ENCODE assay signal across 16 mouse cellular contexts in the genomic region with DNA sequence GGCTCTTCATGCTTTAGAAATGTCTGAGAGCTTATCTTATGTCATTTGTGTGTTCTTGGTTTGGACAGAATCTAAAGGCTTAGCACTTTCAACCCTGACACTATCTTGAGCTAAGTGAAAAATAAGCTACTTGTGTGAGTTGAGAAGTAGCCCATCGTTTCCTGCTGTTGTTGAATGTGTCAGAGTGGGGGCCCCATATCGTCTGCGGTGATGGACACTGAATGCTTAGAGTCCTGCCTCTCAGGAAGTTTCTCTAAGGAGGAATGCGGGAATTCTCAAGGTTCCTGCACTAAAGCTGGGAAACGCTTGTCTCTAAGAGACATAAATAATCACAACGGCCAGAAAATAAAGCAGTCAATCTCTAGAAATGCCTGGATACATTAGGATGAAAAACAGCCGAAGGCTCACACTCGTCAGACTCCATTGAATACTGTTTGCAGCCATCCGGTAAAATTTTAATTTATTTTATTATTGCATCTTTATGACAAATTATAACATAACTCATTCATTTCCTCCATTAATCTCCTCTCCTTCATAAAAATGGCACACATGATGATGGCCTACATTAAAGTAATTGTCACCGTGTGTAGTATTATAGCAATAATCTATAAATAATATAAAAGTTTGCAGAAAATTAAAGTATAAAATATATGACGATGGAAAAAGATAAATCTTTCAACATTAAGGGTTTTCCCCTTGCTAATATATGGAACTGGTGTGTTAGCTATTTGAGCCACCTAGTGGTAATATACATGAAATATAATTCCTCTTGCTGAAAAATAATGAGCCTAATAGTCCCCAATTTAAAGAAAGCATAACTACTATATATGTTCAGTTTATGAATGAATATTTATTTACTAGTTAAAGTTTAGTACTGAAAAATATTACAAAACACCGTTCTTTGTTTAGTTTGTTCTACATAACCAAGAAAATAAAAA.
A peak's percentile ranks its signal among the peaks of the same experiment; 100 is the strongest.
DNase-seq lines count a peak whose midpoint lies in the region; ATAC-seq and TF ChIP-seq lines count a peak whose summit lies in the region.
"Had no signal": no experiment of that assay in that cellular context is flagged by ENCODE, and none has a peak within 500 bp of the region (broad histone marks: within the 10 kb centered on the region; RNA-seq: fewer than 3 reads in every experiment).

No protein-coding gene starts in this region.

- no peak for TF ChIP-seq EP300 in MEL (IDR thresholded peaks at IDR 0.05; ENCODE audit: low read depth in 1 of 2, low read length in 2 of 2)

- no peak overlapping the region for H3K27ac ChIP-seq in intestine, postnatal 0 days (ENCODE audit: low read depth, low read length)
- no peak overlapping the region for H3K27ac ChIP-seq in intestine, embryonic 15.5 days
- no peak overlapping the region for H3K27ac ChIP-seq in lung, embryonic 14.5 days (ENCODE audit: low read depth)
- no peak overlapping the region for H3K27ac ChIP-seq in MEL (ENCODE audit: control insufficient read depth, low read depth, low read length)
- H3K27ac ChIP-seq: embryonic facial prominence, embryonic 13.5 days; forebrain, embryonic 15.5 days; limb, embryonic 10.5 days had no signal

- no peak overlapping the region for H3K4me3 ChIP-seq in intestine, postnatal 0 days (ENCODE audit: low read depth, low read length)
- no peak overlapping the region for H3K4me3 ChIP-seq in intestine, embryonic 15.5 days (replicated peaks)
- no peak overlapping the region for H3K4me3 ChIP-seq in lung, embryonic 14.5 days (ENCODE audit: low read depth, low read length)
- no peak overlapping the region for H3K4me3 ChIP-seq in lung, adult 2 months (replicated peaks; ENCODE audit: extremely low read depth, low read depth, low read length)
- no peak overlapping the region for H3K4me3 ChIP-seq in MEL (ENCODE audit: control insufficient read depth in 1 of 2, insufficient read depth in 1 of 2, low read depth in 2 of 2, low read length in 2 of 2)
- H3K4me3 ChIP-seq: embryonic facial prominence, embryonic 13.5 days; forebrain, embryonic 15.5 days; limb, embryonic 10.5 days had no signal

- no peak overlapping the region for H3K4me2 ChIP-seq in intestine, postnatal 0 days (replicated peaks; ENCODE audit: low read depth)
- no peak overlapping the region for H3K4me2 ChIP-seq in intestine, embryonic 15.5 days (replicated peaks)
- no peak overlapping the region for H3K4me2 ChIP-seq in lung, embryonic 14.5 days
- H3K4me2 ChIP-seq: embryonic facial prominence, embryonic 13.5 days; forebrain, embryonic 15.5 days had no signal

- H3K9ac ChIP-seq in intestine, postnatal 0 days (ENCODE audit: low read depth, low read length) = no peak overlapping the region
- no peak overlapping the region for H3K9ac ChIP-seq in intestine, embryonic 15.5 days
- H3K9ac ChIP-seq in lung, embryonic 14.5 days = no peak overlapping the region
- no peak overlapping the region for H3K9ac ChIP-seq in MEL (ENCODE audit: control insufficient read depth, low read depth, low read length, poor library complexity, severe bottlenecking)
- H3K9ac ChIP-seq: embryonic facial prominence, embryonic 13.5 days; forebrain, embryonic 15.5 days had no signal

- H3K27me3 ChIP-seq in intestine, postnatal 0 days (replicated peaks; ENCODE audit: control insufficient read depth, insufficient read depth, low read length) = no peaks in the 10 kb centered on the region
- no peaks in the 10 kb centered on the region for H3K27me3 ChIP-seq in intestine, embryonic 15.5 days (replicated peaks)
- no peaks in the 10 kb centered on the region for H3K27me3 ChIP-seq in lung, embryonic 14.5 days (ENCODE audit: insufficient read depth, low read length)
- H3K27me3 ChIP-seq in MEL (ENCODE audit: control insufficient read depth in 1 of 2, insufficient read depth in 2 of 2, low read length in 2 of 2) = no peaks in the 10 kb centered on the region
- H3K27me3 ChIP-seq: embryonic facial prominence, embryonic 13.5 days; forebrain, embryonic 15.5 days had no signal

- TF ChIP-seq CTCF in intestine, postnatal 0 days (IDR thresholded peaks at IDR 0.05; ENCODE audit: low read depth) = peak; percentile 45
- TF ChIP-seq CTCF in lung, embryonic 14.5 days (IDR thresholded peaks at IDR 0.05; ENCODE audit: low read depth) = peak; percentile 43
- no peak for TF ChIP-seq CTCF in lung, adult 2 months (IDR thresholded peaks at IDR 0.05; ENCODE audit: insufficient read depth, low read length)
- peak in 1 of 3 experiments; percentile 44; a peak in 2 of 6 replicates for TF ChIP-seq CTCF in MEL (IDR thresholded peaks at IDR 0.05 in 2 of 3, conservative IDR thresholded peaks at IDR 0.05 in 1 of 3; ENCODE audit: control insufficient read depth in 1 of 3, insufficient read depth in 1 of 3, low read depth in 2 of 3, low read length in 3 of 3, poor library complexity in 1 of 3, severe bottlenecking in 1 of 3)

- no peak for TF ChIP-seq POLR2A in lung, adult 2 months (IDR thresholded peaks at IDR 0.05; ENCODE audit: borderline replicate concordance, extremely low read depth, low read depth, low read length)
- TF ChIP-seq POLR2A in MEL (IDR thresholded peaks at IDR 0.05; ENCODE audit: control insufficient read depth in 1 of 2, insufficient read depth in 1 of 2, low read depth in 1 of 2, low read length in 2 of 2, poor library complexity in 1 of 2) = no peak

- 60% methylated on average over 12 of the region's 12 CpGs for WGBS in intestine, postnatal 0 days
- 55% methylated on average over 12 of the region's 12 CpGs for WGBS in intestine, embryonic 15.5 days
- WGBS in lung, embryonic 14.5 days = 45% methylated on average over 12 of the region's 12 CpGs
- WGBS in lung, adult 2 months = 49% methylated on average over 12 of the region's 12 CpGs

- DNase-seq in lung, embryonic 14.5 days = peak; percentile 53
- no peak for DNase-seq in lung, adult 2 months
- DNase-seq in MEL (ENCODE audit: low read depth, low spot score) = no peak
- DNase-seq: cerebellum, postnatal 25 days; gastrocnemius, postnatal 10 days; lung, adult 18-20 months; right cerebral cortex, adult 18-20 months; thymus, adult 18-20 months had no signal

- TF ChIP-seq RAD21 in MEL (IDR thresholded peaks at IDR 0.05; ENCODE audit: low read depth, low read length) = peak; percentile 47

- no peaks in the 10 kb centered on the region for H3K79me2 ChIP-seq in MEL (ENCODE audit: control insufficient read depth, insufficient read depth, low read length, poor library complexity)

- no peaks in the 10 kb centered on the region for H3K4me1 ChIP-seq in intestine, postnatal 0 days (replicated peaks; ENCODE audit: control insufficient read depth, insufficient read depth, low read length)
- H3K4me1 ChIP-seq in intestine, embryonic 15.5 days (replicated peaks) = no peaks in the 10 kb centered on the region
- H3K4me1 ChIP-seq in lung, embryonic 14.5 days (ENCODE audit: insufficient read depth) = no peaks in the 10 kb centered on the region
- H3K4me1 ChIP-seq in lung, adult 2 months (ENCODE audit: control insufficient read depth, insufficient read depth, low read length) = no peaks in the 10 kb centered on the region
- no peaks in the 10 kb centered on the region for H3K4me1 ChIP-seq in MEL (ENCODE audit: control insufficient read depth in 1 of 2, insufficient read depth in 2 of 2, low read length in 2 of 2)
- H3K4me1 ChIP-seq: embryonic facial prominence, embryonic 13.5 days; forebrain, embryonic 15.5 days had no signal

- no peaks in the 10 kb centered on the region for H3K9me3 ChIP-seq in intestine, postnatal 0 days (ENCODE audit: control insufficient read depth)
- H3K9me3 ChIP-seq in intestine, embryonic 15.5 days = no peaks in the 10 kb centered on the region
- H3K9me3 ChIP-seq in lung, embryonic 14.5 days (ENCODE audit: low read depth, low read length) = no peaks in the 10 kb centered on the region
- no peaks in the 10 kb centered on the region for H3K9me3 ChIP-seq in MEL (replicated peaks; ENCODE audit: insufficient read depth, low read length)
- H3K9me3 ChIP-seq: embryonic facial prominence, embryonic 13.5 days; forebrain, embryonic 15.5 days; G1E; limb, embryonic 10.5 days had no signal

- no peaks in the 10 kb centered on the region for H3K36me3 ChIP-seq in intestine, postnatal 0 days (ENCODE audit: control insufficient read depth, insufficient read depth)
- H3K36me3 ChIP-seq in intestine, embryonic 15.5 days = no peaks in the 10 kb centered on the region
- H3K36me3 ChIP-seq in lung, embryonic 14.5 days (ENCODE audit: insufficient read depth) = no peaks in the 10 kb centered on the region
- no peaks in the 10 kb centered on the region for H3K36me3 ChIP-seq in MEL (ENCODE audit: control insufficient read depth in 1 of 2, insufficient read depth in 2 of 2, low read length in 2 of 2)
- H3K36me3 ChIP-seq: embryonic facial prominence, embryonic 13.5 days; forebrain, embryonic 15.5 days; G1E; limb, embryonic 10.5 days had no signal

- no peak for ATAC-seq in intestine, postnatal 0 days
- ATAC-seq in intestine, embryonic 15.5 days = no peak
- no peak for ATAC-seq in lung, embryonic 14.5 days (ENCODE audit: insufficient read depth)
- 0 out of 2 replicates have a peak, but pooled peaks have one; percentile 37 for ATAC-seq in megakaryocyte progenitor cell, adult 5-6 weeks (replicated peaks; ENCODE audit: poor library complexity)
- ATAC-seq in megakaryocyte, adult 5-6 weeks (ENCODE audit: poor library complexity, severe bottlenecking) = no peak
- ATAC-seq: forebrain, embryonic 15.5 days had no signal

TF ChIP-seq in MEL, 35 proteins besides CTCF, POLR2A, EP300 and RAD21:
- peak; percentile 55 for TF ChIP-seq SMC3 (IDR thresholded peaks at IDR 0.05; ENCODE audit: low read depth, low read length)
- TF ChIP-seq MYB (IDR thresholded peaks at IDR 0.05; ENCODE audit: low read depth, low read length) = no peak
